Mouse (Mus musculus) embryonic facial prominence, embryonic 11.5 days (tissue): ENCODE data around the gene Faf1. TPM values are rescaled to one million over a fixed set of nuclear protein-coding genes. Genes with fewer than 3 reads are reported as not detected.
A peak's percentile ranks its signal among the peaks of the same experiment; 100 is the strongest.

Experiments
- ATAC-seq: fragments of 200-750 bp; cut with Nextera tagmentation; replicated peaks from 2 replicates; pipeline ENCODE4 v1.8.0; 2017; ENCODE audit warnings: low read depth; ENCODE audit not compliant: insufficient number of reproducible peaks, low FRiP score, low TSS enrichment
- DNase-seq: peaks from one replicate; pipeline ENCODE4 v3.0.0-alpha.2; 2015; ENCODE audit warnings: low spot score
- H3K27ac ChIP-seq: fragments of 300-500 bp; sonication (generic); replicated peaks from 2 replicates; pipeline ENCODE4 v1.5.1; 2014; ENCODE audit warnings: mild to moderate bottlenecking, low read depth, low read length, control low read depth
- H3K27me3 ChIP-seq: fragments of 300-500 bp; sonication (generic); 2 replicates; pipeline ENCODE4 v1.6.1; 2014; ENCODE audit warnings: mild to moderate bottlenecking, low read length, moderate library complexity, mixed read lengths; ENCODE audit not compliant: control insufficient read depth, insufficient read depth
- H3K36me3 ChIP-seq: fragments of 300-500 bp; sonication (generic); replicated peaks from 2 replicates; pipeline ENCODE4 v1.6.1; 2014; ENCODE audit warnings: low read depth, mild to moderate bottlenecking, low read length, moderate library complexity, mixed read lengths; ENCODE audit not compliant: control insufficient read depth, insufficient read depth
- H3K4me1 ChIP-seq: fragments of 300-500 bp; sonication (generic); 2 replicates; pipeline ENCODE4 v1.6.1; 2014; ENCODE audit warnings: low read length, mixed read lengths; ENCODE audit not compliant: control insufficient read depth, insufficient read depth
- H3K4me2 ChIP-seq: fragments of 300-500 bp; sonication (generic); 2 replicates; pipeline ENCODE4 v1.6.1; 2014; ENCODE audit warnings: low read depth, mild to moderate bottlenecking, control low read depth, low read length, moderate library complexity
- H3K4me3 ChIP-seq: fragments of 300-500 bp; sonication (generic); 2 replicates; pipeline ENCODE4 v1.5.1; 2014; ENCODE audit warnings: low read depth, low read length, control low read depth
- H3K9ac ChIP-seq: fragments of 300-500 bp; sonication (generic); replicated peaks from 2 replicates; pipeline ENCODE4 v1.6.1; 2014; ENCODE audit warnings: mild to moderate bottlenecking, control low read depth, low read length
- H3K9me3 ChIP-seq: fragments of 300-500 bp; sonication (generic); replicated peaks from 2 replicates; pipeline ENCODE4 v1.6.1; 2016; ENCODE audit warnings: mild to moderate bottlenecking, low read length, inconsistent platforms, mixed read lengths; ENCODE audit not compliant: control insufficient read depth
- WGBS: fragments of 180-500 bp; shearing (Covaris S2); extraction: QIAGEN DNeasy Blood & Tissue Kit; methylation state at CpG from one replicate; pipeline ENCODE4 v1.1.7; 2014; 5-methylcytosine and 5-hydroxymethylcytosine counted together
- polyA plus RNA-seq: library from polyadenylated mRNA; unstranded; fragments of >200 nt; fragmentation: Nextera tagmentation; extraction: Ambion mirVana; gene quantifications from 2 replicates; pipeline ENCODE4 v1.2.1, GENCODE M21; 2014

The Faf1 gene
- polyA plus RNA-seq, 1 experiment from 2014 or later, result 47.2 TPM

DNA sequence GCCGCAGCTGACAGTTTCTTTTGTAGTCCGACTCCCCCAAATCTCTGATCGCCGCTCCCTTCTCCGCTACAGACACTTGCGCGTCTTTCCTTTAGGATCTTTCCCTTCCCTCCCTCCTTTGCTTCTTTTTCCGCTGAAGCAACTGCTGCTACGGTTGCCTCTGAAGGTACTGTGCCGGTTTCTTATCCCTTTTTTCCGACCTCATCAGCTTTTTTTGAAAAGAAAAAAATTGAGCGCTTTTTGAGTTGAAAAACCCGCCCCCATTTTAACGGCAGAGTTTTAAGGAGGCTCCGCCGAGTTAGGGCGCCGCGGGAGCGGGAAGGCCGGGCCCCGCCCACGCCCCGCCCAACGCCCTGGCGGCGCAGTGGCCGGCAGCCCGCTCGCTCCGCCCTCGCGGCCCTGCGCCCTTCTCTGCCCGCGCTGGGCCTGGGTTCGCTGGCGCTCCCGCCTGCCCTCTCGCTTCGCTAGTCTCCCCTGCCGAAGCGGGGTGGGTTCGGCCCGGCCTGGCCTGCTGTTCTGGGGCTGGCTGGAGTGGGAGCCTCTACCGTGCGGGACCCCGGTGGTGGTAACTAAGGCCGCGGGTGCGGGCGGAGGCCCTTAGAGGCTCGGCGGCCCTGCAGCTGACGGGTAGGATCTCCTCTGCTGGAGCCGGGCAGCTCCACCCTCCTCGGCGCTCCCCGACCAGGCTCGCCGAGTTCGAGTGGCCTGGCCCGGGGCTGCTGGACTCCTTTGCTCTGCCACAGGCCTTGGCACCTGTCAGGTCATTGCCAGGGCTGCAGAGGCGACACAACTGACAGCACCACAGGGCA lies 9.7 kb upstream of the Faf1 start, which contains the start of gene Cdkn2c:
Gene Cdkn2c (minus strand): TSS at position 729 of the 809 bp plus-strand sequence.
- Histone ChIP-seq H3K4me1 (no peaks in the 10 kb centered on the region), H3K9ac (peak within 1 kb of the TSS; percentile 88), H3K27me3 (peaks cover 10% of the 10 kb centered on the region), H3K9me3 (no peaks in the 10 kb centered on the region), H3K27ac (peak within 1 kb of the TSS; percentile 74), H3K4me3 (peak within 1 kb of the TSS; percentile 59), H3K4me2 (peak within 1 kb of the TSS; percentile 89), H3K36me3 (no peaks in the 10 kb centered on the region)
- ATAC-seq, result peak; percentile 89
- peak; percentile 92 for DNase-seq
- WGBS, result under 1% methylated on average over 61 of the region's 64 CpGs

DNA sequence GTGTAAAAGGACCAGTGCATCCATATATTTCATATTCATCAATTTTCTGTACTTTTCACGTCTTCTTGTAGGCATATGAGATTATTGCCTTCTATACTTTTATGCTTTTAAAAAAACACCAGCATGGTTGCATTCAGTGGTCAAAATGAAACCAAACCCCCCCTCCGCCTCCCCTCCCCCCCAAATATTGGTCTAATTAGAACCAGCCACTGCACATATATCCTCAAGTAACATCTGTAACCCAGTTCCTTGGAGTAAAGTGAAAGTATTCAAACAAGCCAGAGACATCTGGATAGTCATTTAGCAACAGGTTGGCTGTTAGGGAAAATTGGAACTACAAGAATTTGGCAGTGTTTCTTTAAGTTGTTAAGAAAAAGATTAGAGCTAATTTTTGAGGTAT lies 8.9 kb upstream of the Faf1 start:
- Histone ChIP-seq H3K27ac (no peak overlapping the region), H3K9ac (no peak overlapping the region)

DNA sequence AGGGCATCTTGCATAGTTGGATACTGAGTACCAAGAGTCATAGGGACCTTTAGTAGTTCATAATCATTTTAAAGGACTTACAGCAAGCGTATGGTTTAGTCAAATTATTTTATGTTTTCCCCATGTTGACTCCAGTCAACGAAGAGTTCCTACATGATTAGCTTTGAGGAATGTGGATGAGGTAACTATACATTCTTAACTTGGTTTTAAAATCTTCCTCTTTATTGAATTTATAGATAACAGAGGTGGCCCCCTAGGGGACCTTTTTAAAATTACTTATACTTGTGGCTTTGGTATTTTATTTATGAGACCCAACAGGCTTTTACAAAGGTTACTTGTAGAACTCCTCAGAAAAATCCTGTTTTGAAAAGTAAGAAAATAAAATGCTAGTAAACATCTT lies 6.2 kb upstream of the Faf1 start:
- Histone ChIP-seq H3K27me3 (no peaks in the 10 kb centered on the region; the same call in 1 of the 2 replicates), H3K4me1 (no peaks in the 10 kb centered on the region), H3K36me3 (no peaks in the 10 kb centered on the region), H3K4me3 (no peak overlapping the region), H3K27ac (no peak overlapping the region), H3K4me2 (no peak overlapping the region), H3K9ac (no peak overlapping the region), H3K9me3 (no peaks in the 10 kb centered on the region)
- WGBS, result 75% methylated on average over 2 of the region's 2 CpGs
- no peak for DNase-seq
- no peak for ATAC-seq

More for the DNA sequence above, 8.9 kb upstream of the Faf1 start:
- ATAC-seq (no peak), DNase-seq (peak; percentile 40)
- Histone ChIP-seq H3K4me2 (no peak overlapping the region; the same call in 1 of the 2 replicates), H3K4me1 (no peaks in the 10 kb centered on the region), H3K36me3 (no peaks in the 10 kb centered on the region), H3K9me3 (no peaks in the 10 kb centered on the region), H3K4me3 (no peak overlapping the region), H3K27me3 (peaks cover 8% of the 10 kb centered on the region)
- 39% methylated on average over 2 of the region's 2 CpGs for WGBS

DNA sequence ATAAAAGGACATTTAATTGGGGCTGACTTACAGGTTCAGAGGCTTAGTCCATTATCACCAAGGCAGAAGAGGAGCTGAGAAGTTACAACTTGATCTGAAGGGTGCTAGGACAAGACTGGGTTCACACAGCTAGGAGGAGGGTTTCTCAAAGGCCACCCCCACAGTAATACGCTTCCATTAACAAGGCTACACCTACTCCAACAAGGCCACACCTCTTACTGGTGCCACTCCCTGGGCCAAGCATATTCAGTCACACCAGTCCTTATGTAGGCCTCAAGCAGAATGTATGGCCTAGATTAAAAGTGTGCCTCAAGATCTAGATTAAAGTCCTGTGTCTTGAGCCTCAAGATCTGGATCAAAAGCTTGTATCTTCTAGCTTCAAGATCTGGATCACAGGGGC lies 4.4 kb upstream of the Faf1 start:
- H3K4me1 ChIP-seq, result no peaks in the 10 kb centered on the region
- no peaks in the 10 kb centered on the region for H3K36me3 ChIP-seq
- H3K27me3 ChIP-seq, result no peaks in the 10 kb centered on the region
- H3K4me2 ChIP-seq, result no peak overlapping the region
- WGBS, result 75% methylated on average over 1 of the region's 1 CpGs
- no peaks in the 10 kb centered on the region for H3K9me3 ChIP-seq
- H3K9ac ChIP-seq, result no peak overlapping the region
- no peak for ATAC-seq
- H3K4me3 ChIP-seq, result no peak overlapping the region
- no peak for DNase-seq
- H3K27ac ChIP-seq, result no peak overlapping the region

DNA sequence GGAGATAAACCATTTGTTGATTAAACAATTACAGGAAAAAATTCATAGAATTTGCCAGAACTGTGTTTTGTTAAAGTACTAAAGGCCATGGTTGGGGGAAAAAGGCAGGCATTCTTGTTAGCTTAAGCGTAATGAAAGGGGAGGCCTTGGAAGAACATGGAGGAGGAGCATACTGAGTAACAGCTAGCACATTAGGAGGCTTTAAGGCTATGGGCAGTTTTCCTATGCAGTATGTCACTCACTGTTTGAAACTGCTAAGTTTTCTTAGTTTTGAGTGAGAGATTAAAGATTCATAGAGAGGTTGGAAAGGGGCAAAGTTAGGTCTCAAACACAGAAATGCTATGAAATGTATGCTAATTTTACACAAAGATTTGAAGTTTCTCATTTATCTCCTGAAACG lies 2.3 kb upstream of the Faf1 start:
- Histone ChIP-seq H3K4me1 (no peaks in the 10 kb centered on the region), H3K27ac (no peak overlapping the region), H3K9ac (no peak overlapping the region), H3K4me2 (no peak overlapping the region), H3K36me3 (no peaks in the 10 kb centered on the region), H3K27me3 (no peaks in the 10 kb centered on the region), H3K4me3 (no peak overlapping the region), H3K9me3 (no peaks in the 10 kb centered on the region)
- WGBS, result 81% methylated on average over 2 of the region's 2 CpGs
- ATAC-seq (no peak), DNase-seq (no peak)

DNA sequence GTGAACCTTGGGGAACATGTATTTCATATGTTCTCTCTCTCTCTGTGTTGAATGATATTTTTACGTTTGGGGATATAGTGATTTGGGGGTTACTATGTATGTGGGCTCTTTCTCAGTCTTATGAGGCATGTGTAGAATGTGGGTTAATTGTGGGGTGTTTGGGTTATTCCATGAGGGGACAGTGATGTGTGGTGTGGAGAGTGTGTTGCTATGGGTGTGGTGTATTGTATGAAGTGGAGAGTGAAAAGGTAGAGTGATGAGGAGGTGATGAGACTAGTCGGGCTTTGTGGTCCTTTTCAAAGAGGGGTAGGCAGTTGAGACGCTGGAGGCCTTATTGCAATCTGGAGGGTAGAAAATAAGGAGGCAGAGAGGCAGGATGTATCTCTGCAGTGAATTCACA lies 833 bp downstream of the Faf1 start:
- DNase-seq, result no peak
- no peaks in the 10 kb centered on the region for H3K9me3 ChIP-seq
- H3K36me3 ChIP-seq, result no peaks in the 10 kb centered on the region
- H3K27ac ChIP-seq, result peak overlapping the region; percentile 88
- H3K4me2 ChIP-seq, result peak overlapping the region; percentile 57
- WGBS, result 0% methylated on average over 3 of the region's 3 CpGs
- no peaks in the 10 kb centered on the region for H3K27me3 ChIP-seq
- peak overlapping the region; percentile 85 for H3K4me3 ChIP-seq
- no peaks in the 10 kb centered on the region for H3K4me1 ChIP-seq
- 0 out of 2 replicates have a peak, but pooled peaks have one; percentile 1 for ATAC-seq
- peak overlapping the region; percentile 81 for H3K9ac ChIP-seq

DNA sequence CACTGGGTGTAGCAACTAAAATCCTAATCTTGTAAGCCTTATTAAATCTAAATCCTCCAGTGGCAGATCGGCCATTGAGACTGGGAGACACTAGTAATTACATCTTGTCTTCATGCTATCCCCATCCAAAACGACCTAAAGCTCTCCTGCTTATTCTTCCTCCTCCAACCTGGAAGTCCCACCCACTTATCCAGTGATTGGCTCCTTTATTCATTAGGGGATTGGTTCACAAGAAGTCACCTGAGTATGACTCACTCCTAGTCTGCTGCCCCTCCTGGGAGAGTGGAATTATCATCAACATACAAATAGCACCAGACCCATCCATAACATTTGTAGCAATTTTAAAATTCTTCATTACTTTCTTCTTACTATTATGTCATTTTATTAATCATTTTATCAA lies 7.2 kb downstream of the Faf1 start:
- no peaks in the 10 kb centered on the region for H3K36me3 ChIP-seq
- H3K4me1 ChIP-seq, result no peaks in the 10 kb centered on the region
- H3K4me3 ChIP-seq, result no peak overlapping the region
- 68% methylated on average over 2 of the region's 2 CpGs for WGBS
- no peaks in the 10 kb centered on the region for H3K27me3 ChIP-seq
- no peak overlapping the region for H3K27ac ChIP-seq
- no peak overlapping the region for H3K4me2 ChIP-seq
- no peak for DNase-seq
- no peak for ATAC-seq
- H3K9ac ChIP-seq, result no peak overlapping the region
- no peaks in the 10 kb centered on the region for H3K9me3 ChIP-seq

DNA sequence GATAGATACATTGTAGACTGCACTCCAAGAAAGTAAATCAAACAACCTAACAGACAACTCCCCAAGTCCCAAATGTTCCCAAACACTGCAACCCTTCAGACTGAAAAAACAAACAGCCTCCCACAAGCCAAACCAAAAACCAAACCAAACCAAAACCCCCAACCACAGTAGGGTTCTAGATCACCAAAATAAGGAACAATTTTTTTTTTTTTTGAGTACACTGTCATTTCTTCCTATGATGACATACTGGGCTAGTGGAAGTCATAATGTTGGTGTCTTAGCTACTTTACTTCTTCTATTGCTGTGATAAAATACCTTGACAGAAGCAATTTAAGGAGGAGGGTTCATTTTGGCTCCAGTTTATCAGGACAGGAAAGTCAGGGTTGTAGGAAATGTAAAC lies 16.3 kb downstream of the Faf1 start:
- H3K9me3 ChIP-seq, result no peaks in the 10 kb centered on the region
- no peak overlapping the region for H3K4me3 ChIP-seq
- no peaks in the 10 kb centered on the region for H3K36me3 ChIP-seq
- ATAC-seq (no peak), DNase-seq (no peak)
- H3K4me1 ChIP-seq, result no peaks in the 10 kb centered on the region
- H3K9ac ChIP-seq, result no peak overlapping the region
- H3K27me3 ChIP-seq, result no peaks in the 10 kb centered on the region
- H3K4me2 ChIP-seq, result no peak overlapping the region
- no peak overlapping the region for H3K27ac ChIP-seq
